ENCODE assay signal across 22 mouse cellular contexts in the genomic region with DNA sequence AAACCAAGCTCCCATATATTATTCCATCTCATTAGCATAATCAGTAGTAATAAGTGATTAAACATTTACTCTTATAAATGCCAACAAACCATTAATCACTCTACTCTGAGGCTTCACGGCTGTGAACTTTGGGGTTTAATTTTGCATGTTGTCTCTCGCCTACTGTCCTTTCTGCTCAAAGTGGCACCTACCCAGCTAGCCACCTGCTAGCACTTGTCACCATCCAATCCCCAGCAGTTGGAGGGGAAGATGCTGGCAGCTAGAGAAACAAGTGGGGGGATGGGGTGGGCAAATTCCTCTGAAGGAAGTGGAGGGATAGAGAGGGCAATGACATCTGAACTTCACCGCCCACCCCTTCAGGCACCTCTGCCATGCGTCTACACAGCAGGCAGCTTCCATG.
"Had no signal": no experiment of that assay in that cellular context is flagged by ENCODE, and none has a peak within 500 bp of the region (broad histone marks: within the 10 kb centered on the region; RNA-seq: fewer than 3 reads in every experiment).

No protein-coding gene starts in this region.

- H3K27ac ChIP-seq: kidney, postnatal 0 days; layer of hippocampus, adult 2 months; limb, embryonic 12.5 days; limb, embryonic 15.5 days; liver, embryonic 14.5 days; macrophage; midbrain, embryonic 12.5 days; neural tube, embryonic 12.5 days; neural tube, embryonic 15.5 days; stomach, postnatal 0 days had no signal

- H3K4me3 ChIP-seq: layer of hippocampus, adult 2 months; limb, embryonic 12.5 days; limb, embryonic 15.5 days; midbrain, embryonic 12.5 days; midbrain, embryonic 15.5 days; neural tube, embryonic 12.5 days; neural tube, embryonic 15.5 days had no signal

- H3K4me2 ChIP-seq: limb, embryonic 12.5 days; limb, embryonic 15.5 days; liver, embryonic 11.5 days; lung, embryonic 14.5 days; midbrain, embryonic 12.5 days; midbrain, embryonic 15.5 days; neural tube, embryonic 12.5 days; neural tube, embryonic 15.5 days had no signal

- H3K27me3 ChIP-seq: limb, embryonic 12.5 days; limb, embryonic 15.5 days; midbrain, embryonic 12.5 days; midbrain, embryonic 15.5 days; neural tube, embryonic 12.5 days; neural tube, embryonic 15.5 days had no signal

- DNase-seq: kidney, postnatal 25 days; layer of hippocampus, adult 9-11 months; liver, postnatal 0 days; lung, embryonic 14.5 days; right cerebral cortex, adult 18-20 months; right cerebral cortex, postnatal 14 days; right cerebral cortex, postnatal 4 days; thymus, adult 18-20 months; thymus, postnatal 36 days had no signal

- H3K36me3 ChIP-seq: limb, embryonic 12.5 days; limb, embryonic 15.5 days; midbrain, embryonic 12.5 days; midbrain, embryonic 15.5 days; neural tube, embryonic 12.5 days; neural tube, embryonic 15.5 days had no signal

- H3K9ac ChIP-seq: limb, embryonic 12.5 days; limb, embryonic 15.5 days; liver, embryonic 14.5 days; liver, postnatal 0 days; lung, embryonic 14.5 days; midbrain, embryonic 12.5 days; midbrain, embryonic 15.5 days; neural tube, embryonic 12.5 days; neural tube, embryonic 15.5 days had no signal

- H3K9me3 ChIP-seq: limb, embryonic 12.5 days; limb, embryonic 15.5 days; midbrain, embryonic 12.5 days; midbrain, embryonic 15.5 days; neural tube, embryonic 12.5 days; neural tube, embryonic 15.5 days had no signal

- ATAC-seq: liver, postnatal 0 days; lung, postnatal 0 days; midbrain, embryonic 15.5 days had no signal
